Mouse (Mus musculus): ENCODE data around the gene Tspear. TPM values are rescaled to one million over a fixed set of nuclear protein-coding genes. Genes with fewer than 3 reads are reported as not detected.
"Not testable (repeated sequence)": the region's sequence is repeated elsewhere in the genome, so short reads cannot be mapped to it uniquely, and the experiment has no call there.

Tspear gene
- polyA plus RNA-seq, 1 experiment: 0.07 TPM

DNA sequence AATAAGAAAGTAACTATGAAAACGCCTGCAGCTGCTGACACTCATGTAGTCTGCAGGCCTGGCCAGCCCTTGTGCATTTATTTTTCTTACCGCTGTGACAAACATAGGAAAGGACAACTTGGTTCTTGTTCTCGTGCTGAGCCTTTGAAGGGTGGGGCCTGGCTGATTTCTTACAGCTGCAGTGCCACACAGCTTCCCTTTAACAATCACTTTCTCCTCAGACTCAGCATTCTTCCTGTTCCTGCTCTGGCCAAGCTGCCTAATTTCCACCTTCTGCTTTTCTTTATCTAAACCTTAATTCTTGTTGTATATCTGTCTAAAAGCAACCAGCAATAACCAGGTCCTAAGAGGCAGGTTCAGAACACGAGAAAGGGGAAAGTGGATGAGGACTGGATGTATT is 27.4 kb downstream of the Tspear start:
- no peak overlapping the region for H3K27ac ChIP-seq (ENCODE audit: control insufficient read depth, insufficient read depth, low read depth, low read length)
- no peak for TF ChIP-seq POLR2A (IDR thresholded peaks at IDR 0.05; ENCODE audit: control insufficient read depth, low read depth, low read length)
- H3K4me3 ChIP-seq (ENCODE audit: control insufficient read depth, low read depth, low read length): no peak overlapping the region
- no peaks in the 10 kb centered on the region for H3K27me3 ChIP-seq (ENCODE audit: control insufficient read depth, insufficient read depth, low read length)
- no peaks in the 10 kb centered on the region for H3K36me3 ChIP-seq (ENCODE audit: control insufficient read depth, insufficient read depth, low read length)
- no peaks in the 10 kb centered on the region for H3K4me1 ChIP-seq (ENCODE audit: control insufficient read depth, insufficient read depth, low read length)

DNA sequence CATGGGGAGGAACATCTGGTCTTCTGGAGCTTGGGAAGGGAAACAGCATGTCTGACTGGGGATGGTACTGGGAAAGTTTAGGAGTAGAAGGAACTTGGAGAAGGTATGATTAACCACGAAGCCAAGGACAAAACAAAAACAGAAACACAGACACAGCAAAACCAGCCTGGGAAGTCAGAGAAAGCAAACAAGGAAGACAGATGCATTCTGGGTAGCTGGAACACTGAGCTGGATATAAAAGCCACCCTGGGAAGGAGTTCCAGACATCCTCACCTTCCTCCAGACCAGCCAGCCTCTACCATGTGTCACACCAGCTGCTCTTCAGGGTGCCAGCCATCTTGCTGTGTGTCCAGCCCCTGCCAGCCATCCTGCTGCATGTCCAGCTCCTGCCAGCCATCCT is 29.1 kb downstream of the Tspear start, which contains the start of gene Gm10142:
TSS of gene Gm10142 (plus strand) at position 301 of the 400 bp plus-strand sequence.
- Histone ChIP-seq H3K4me1 (ENCODE audit: control insufficient read depth, insufficient read depth, low read length) (no peaks in the 10 kb centered on the region), H3K4me3 (ENCODE audit: control insufficient read depth, low read depth, low read length) (no peak within 1 kb of the TSS), H3K27me3 (ENCODE audit: control insufficient read depth, insufficient read depth, low read length) (no peaks in the 10 kb centered on the region), H3K27ac (ENCODE audit: control insufficient read depth, insufficient read depth, low read depth, low read length) (no peak within 1 kb of the TSS), H3K36me3 (ENCODE audit: control insufficient read depth, insufficient read depth, low read length) (no peaks in the 10 kb centered on the region)
- TF ChIP-seq POLR2A (IDR thresholded peaks at IDR 0.05; ENCODE audit: control insufficient read depth, low read depth, low read length): no peak

DNA sequence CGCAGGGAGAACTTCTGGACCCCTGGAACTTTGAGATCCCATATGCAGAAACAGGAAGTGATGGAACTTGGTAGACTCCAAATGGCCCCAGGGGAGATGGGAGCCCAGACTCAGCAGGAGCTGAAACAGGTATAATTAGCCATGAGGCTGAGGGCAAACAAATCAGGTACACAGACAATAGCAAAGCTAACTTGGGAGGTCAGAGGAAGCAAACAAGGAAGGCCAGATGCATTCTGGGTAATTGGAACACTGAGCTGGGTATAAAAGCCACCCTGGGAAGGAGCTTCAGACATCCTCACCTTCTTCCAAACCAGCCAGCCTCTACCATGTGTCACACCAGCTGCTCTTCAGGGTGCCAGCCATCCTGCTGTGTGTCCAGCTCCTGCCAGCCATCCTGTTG is 33.9 kb downstream of the Tspear start, which contains the start of gene Krtap12-1:
TSS of gene Krtap12-1 (plus strand) at position 301 of the 400 bp plus-strand sequence.
- H3K4me3 ChIP-seq (ENCODE audit: control insufficient read depth, low read depth, low read length); H3K27ac ChIP-seq (ENCODE audit: control insufficient read depth, insufficient read depth, low read depth, low read length); H3K36me3 ChIP-seq (ENCODE audit: control insufficient read depth, insufficient read depth, low read length); H3K27me3 ChIP-seq (ENCODE audit: control insufficient read depth, insufficient read depth, low read length); H3K4me1 ChIP-seq (ENCODE audit: control insufficient read depth, insufficient read depth, low read length): not testable (repeated sequence)

DNA sequence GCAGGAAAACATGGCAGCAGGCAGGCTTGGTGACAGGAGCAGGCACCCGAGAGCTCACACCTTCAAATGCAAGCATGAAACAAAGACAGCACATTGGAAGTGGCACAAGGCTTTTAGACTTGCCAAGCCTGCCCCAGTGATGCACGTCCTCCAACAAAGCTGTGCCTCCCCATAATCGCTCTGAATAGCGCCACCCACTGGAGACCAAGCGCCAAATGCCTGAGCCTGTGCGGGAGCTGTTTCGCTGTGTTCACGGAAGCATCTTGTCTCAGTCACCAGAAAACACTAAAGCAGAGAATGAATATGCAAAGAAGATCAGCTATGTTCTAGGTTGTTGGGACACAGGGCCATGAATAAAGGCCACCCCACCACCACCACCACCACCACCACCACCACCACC is 38.5 kb downstream of the Tspear start:
- no peaks in the 10 kb centered on the region for H3K4me1 ChIP-seq (ENCODE audit: control insufficient read depth, insufficient read depth, low read length)
- H3K4me3 ChIP-seq (ENCODE audit: control insufficient read depth, low read depth, low read length): no peak overlapping the region
- TF ChIP-seq POLR2A (IDR thresholded peaks at IDR 0.05; ENCODE audit: control insufficient read depth, low read depth, low read length): no peak
- TF ChIP-seq CTCF (IDR thresholded peaks at IDR 0.05; ENCODE audit: control insufficient read depth, insufficient read depth, insufficient replicate concordance, low read depth, low read length): peak; percentile 51; the same call in 1 of the 2 replicates
- H3K27me3 ChIP-seq (ENCODE audit: control insufficient read depth, insufficient read depth, low read length): no peaks in the 10 kb centered on the region
- H3K27ac ChIP-seq (ENCODE audit: control insufficient read depth, insufficient read depth, low read depth, low read length): no peak overlapping the region
- H3K36me3 ChIP-seq (ENCODE audit: control insufficient read depth, insufficient read depth, low read length): no peaks in the 10 kb centered on the region

GRCm38 (mm10) chr10:77726186-77726585 is 39.8 kb downstream of the Tspear start, which contains the start of gene Gm10100:
TSS of gene Gm10100 (plus strand) at chr10:77726486.
- no peak within 1 kb of the TSS for H3K27ac ChIP-seq (ENCODE audit: control insufficient read depth, insufficient read depth, low read depth, low read length)

DNA sequence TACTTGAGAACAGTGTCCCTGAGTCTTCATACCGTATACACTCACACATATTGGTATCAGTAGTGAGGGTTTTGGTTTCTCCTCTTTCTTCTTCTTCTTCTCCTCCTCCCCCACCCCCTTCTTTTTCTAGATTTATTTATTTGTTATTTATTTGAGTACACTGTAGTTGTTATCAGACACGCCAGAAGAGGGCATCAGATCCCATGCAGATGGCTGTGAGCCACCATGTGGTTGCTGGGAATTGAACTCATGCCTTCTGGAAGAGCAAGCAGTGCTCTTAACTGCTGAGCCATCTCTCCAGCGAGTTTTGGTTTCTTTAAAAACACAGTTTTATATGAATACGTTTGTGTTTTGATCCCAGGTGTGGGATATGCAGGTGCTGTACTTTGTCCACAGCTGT is 41.9 kb downstream of the Tspear start:
- no peaks in the 10 kb centered on the region for H3K4me1 ChIP-seq (ENCODE audit: control insufficient read depth, insufficient read depth, low read length)
- TF ChIP-seq CTCF (IDR thresholded peaks at IDR 0.05; ENCODE audit: control insufficient read depth, insufficient read depth, insufficient replicate concordance, low read depth, low read length): no peak
- no peak for TF ChIP-seq POLR2A (IDR thresholded peaks at IDR 0.05; ENCODE audit: control insufficient read depth, low read depth, low read length)
- no peak overlapping the region for H3K27ac ChIP-seq (ENCODE audit: control insufficient read depth, insufficient read depth, low read depth, low read length)
- no peak overlapping the region for H3K4me3 ChIP-seq (ENCODE audit: control insufficient read depth, low read depth, low read length)
- no peaks in the 10 kb centered on the region for H3K27me3 ChIP-seq (ENCODE audit: control insufficient read depth, insufficient read depth, low read length)
- H3K36me3 ChIP-seq (ENCODE audit: control insufficient read depth, insufficient read depth, low read length): no peaks in the 10 kb centered on the region

More at GRCm38 (mm10) chr10:77726186-77726585, 39.8 kb downstream of the Tspear start, which contains the start of gene Gm10100:
- H3K27me3 ChIP-seq (ENCODE audit: control insufficient read depth, insufficient read depth, low read length): no peaks in the 10 kb centered on the region
- no peak for TF ChIP-seq POLR2A (IDR thresholded peaks at IDR 0.05; ENCODE audit: control insufficient read depth, low read depth, low read length)
- H3K4me3 ChIP-seq (ENCODE audit: control insufficient read depth, low read depth, low read length): no peak within 1 kb of the TSS
- H3K4me1 ChIP-seq (ENCODE audit: control insufficient read depth, insufficient read depth, low read length): no peaks in the 10 kb centered on the region
- no peaks in the 10 kb centered on the region for H3K36me3 ChIP-seq (ENCODE audit: control insufficient read depth, insufficient read depth, low read length)

GRCm38 (mm10) chr10:77729241-77729640 is 42.9 kb downstream of the Tspear start:
- H3K27me3 ChIP-seq (ENCODE audit: control insufficient read depth, insufficient read depth, low read length): no peaks in the 10 kb centered on the region
- no peaks in the 10 kb centered on the region for H3K36me3 ChIP-seq (ENCODE audit: control insufficient read depth, insufficient read depth, low read length)
- H3K27ac ChIP-seq (ENCODE audit: control insufficient read depth, insufficient read depth, low read depth, low read length): no peak overlapping the region
- no peak overlapping the region for H3K4me3 ChIP-seq (ENCODE audit: control insufficient read depth, low read depth, low read length)
- no peaks in the 10 kb centered on the region for H3K4me1 ChIP-seq (ENCODE audit: control insufficient read depth, insufficient read depth, low read length)
- TF ChIP-seq CTCF (IDR thresholded peaks at IDR 0.05; ENCODE audit: control insufficient read depth, insufficient read depth, insufficient replicate concordance, low read depth, low read length) (peak; percentile 88), POLR2A (IDR thresholded peaks at IDR 0.05; ENCODE audit: control insufficient read depth, low read depth, low read length) (no peak)

DNA sequence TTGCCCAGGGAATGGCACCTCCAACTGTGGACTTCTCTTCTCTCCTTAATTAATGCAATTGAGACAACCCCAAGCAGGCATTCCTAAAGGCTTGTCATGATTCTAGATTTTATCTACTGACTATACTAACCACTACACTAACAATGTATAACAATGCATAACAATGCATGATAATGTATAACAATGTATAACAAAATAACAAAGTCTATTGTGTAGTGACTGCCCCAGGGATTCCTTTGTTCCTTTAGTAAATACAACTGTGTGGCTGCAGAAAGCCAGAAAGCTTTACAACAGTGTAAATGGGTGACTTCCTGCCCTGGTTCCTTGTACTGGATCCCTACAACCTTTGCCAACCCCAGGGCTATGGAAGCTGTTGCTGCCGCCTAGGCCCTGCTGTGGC is 49.6 kb downstream of the Tspear start:
- Histone ChIP-seq H3K36me3 (ENCODE audit: control insufficient read depth, insufficient read depth, low read length) (no peaks in the 10 kb centered on the region), H3K27me3 (ENCODE audit: control insufficient read depth, insufficient read depth, low read length) (no peaks in the 10 kb centered on the region), H3K4me1 (ENCODE audit: control insufficient read depth, insufficient read depth, low read length) (no peaks in the 10 kb centered on the region), H3K27ac (ENCODE audit: control insufficient read depth, insufficient read depth, low read depth, low read length) (no peak overlapping the region), H3K4me3 (ENCODE audit: control insufficient read depth, low read depth, low read length) (no peak overlapping the region)
- TF ChIP-seq CTCF (IDR thresholded peaks at IDR 0.05; ENCODE audit: control insufficient read depth, insufficient read depth, insufficient replicate concordance, low read depth, low read length) (no peak), POLR2A (IDR thresholded peaks at IDR 0.05; ENCODE audit: control insufficient read depth, low read depth, low read length) (no peak)

Data from testis, adult 2 months (tissue).